Mouse (Mus musculus) C2C12 (cell line): ENCODE data around the gene Eef1a1.

Experiments
- CTCF ChIP-seq: IDR thresholded peaks from one replicate; pipeline ENCODE4 v1.5.1; 2011; ENCODE audit not compliant: control insufficient read depth, insufficient read depth, insufficient read length
- MAX ChIP-seq: IDR thresholded peaks from one replicate; pipeline ENCODE4 v1.6.1; 2011; ENCODE audit warnings: mild to moderate bottlenecking, control low read depth
- MYOG ChIP-seq: IDR thresholded peaks from one replicate; pipeline ENCODE4 v1.6.1; 2011; ENCODE audit not compliant: control insufficient read depth, insufficient read length; ENCODE audit errors: extremely low read depth
- USF1 ChIP-seq: IDR thresholded peaks from one replicate; pipeline ENCODE4 v1.6.1; 2011; ENCODE audit warnings: low read depth, mild to moderate bottlenecking, control low read depth, moderate library complexity

DNA sequence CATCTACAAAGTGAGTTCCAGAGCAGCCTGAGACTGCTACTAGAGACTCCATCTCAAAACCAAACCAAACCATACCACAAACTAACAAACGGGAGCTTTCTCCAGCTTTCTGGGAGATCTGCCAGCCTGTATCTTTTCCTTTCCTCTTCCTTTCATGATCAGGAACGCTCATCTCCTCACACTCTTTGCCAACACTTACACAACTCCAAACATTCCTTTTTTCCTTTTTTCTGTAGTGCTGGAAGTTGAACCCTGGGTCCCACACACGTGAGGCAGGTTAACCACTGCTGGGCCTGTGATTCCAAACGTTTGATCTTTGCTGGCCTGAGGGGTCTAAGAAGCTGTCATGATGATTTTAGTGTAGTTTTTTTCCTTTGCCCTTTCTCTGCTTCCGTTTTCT, 42.9 kb upstream of the Eef1a1 start:
- TF ChIP-seq MAX, result no peak
- TF ChIP-seq CTCF, result no peak
- TF ChIP-seq USF1, result no peak
- TF ChIP-seq MYOG, result no peak
